Mouse (Mus musculus) G1E (cell line): ENCODE data around the gene Arhgap24. TPM values are rescaled to one million over a fixed set of nuclear protein-coding genes. Genes with fewer than 3 reads are reported as not detected.

ENCODE experiments used
- ATAC-seq: 2 replicates; pipeline ENCODE4 v1.8.0; 2016; ENCODE audit warnings: mild to moderate bottlenecking; ENCODE audit not compliant: insufficient number of reproducible peaks, poor library complexity, low FRiP score, severe bottlenecking; ENCODE audit errors: extremely low read depth
- DNase-seq: peaks from one replicate; pipeline ENCODE4 v3.0.0; 2012; ENCODE audit warnings: low spot score
- H3K27me3 ChIP-seq: 2 replicates; pipeline ENCODE4 v1.6.1; 2012; ENCODE audit warnings: mild to moderate bottlenecking, low read length, inconsistent platforms; ENCODE audit not compliant: insufficient read depth
- H3K36me3 ChIP-seq: replicated peaks from 2 replicates; pipeline ENCODE3; 2012; ENCODE audit warnings: mild to moderate bottlenecking, inconsistent platforms
- H3K4me1 ChIP-seq: 2 replicates; pipeline ENCODE4 v1.6.1; 2012; ENCODE audit warnings: low read depth, low read length, inconsistent platforms, mixed read lengths; ENCODE audit not compliant: insufficient read depth
- H3K4me3 ChIP-seq: 2 replicates; pipeline ENCODE4 v1.5.1; 2012; ENCODE audit warnings: low read depth, mild to moderate bottlenecking, inconsistent platforms, low read length, moderate library complexity, mixed read lengths
- H3K9me3 ChIP-seq: replicated peaks from 2 replicates; pipeline ENCODE4 v1.6.1; 2012; ENCODE audit warnings: inconsistent platforms
- CTCF ChIP-seq: IDR thresholded peaks from 2 replicates; pipeline ENCODE4 v1.5.1; 2012; ENCODE audit warnings: low read depth, low read length, inconsistent platforms, mixed read lengths
- GATA1 ChIP-seq: IDR thresholded peaks from 2 replicates; pipeline ENCODE4 v1.6.1; 2012; ENCODE audit warnings: borderline replicate concordance, low read length, inconsistent platforms, mixed read lengths
- GATA2 ChIP-seq: IDR thresholded peaks from 2 replicates; pipeline ENCODE4 v1.6.1; 2012; ENCODE audit warnings: low read depth, low read length, inconsistent platforms, borderline replicate concordance
- POLR2AphosphoS5 ChIP-seq: IDR thresholded peaks from 2 replicates; pipeline ENCODE4 v1.6.1; 2012; ENCODE audit warnings: low read depth, low read length, inconsistent platforms; ENCODE audit not compliant: insufficient replicate concordance
- TAL1 ChIP-seq: conservative IDR thresholded peaks from 2 replicates; pipeline ENCODE4 v1.6.1; 2012; ENCODE audit warnings: low read depth, low read length, inconsistent platforms, mixed read lengths
- polyA plus RNA-seq: library from polyadenylated mRNA; stranded (reverse); fragments of >175 nt; gene quantifications from 2 replicates; pipeline ENCODE4 v1.2.3, GENCODE M21; 2012
- total RNA-seq, 2 experiments: library from RNA; stranded (forward) in 1 of 2; stranded (reverse) in 1 of 2; fragments of 200-1000 nt in 1 of 2; fragments of >200 nt in 1 of 2; fragmentation: Nextera tagmentation in 1 of 2; gene quantifications; 2 replicates each; pipeline ENCODE4 v1.2.3; 2014 to 2017

Arhgap24 gene
- total and polyA plus RNA-seq, 3 experiments, result 0.22 TPM; not detected in 2

GRCm38 (mm10) chr5:102892226-102892625, 411.0 kb downstream of the Arhgap24 start:
- Histone ChIP-seq H3K9me3 (peaks cover 49% of the 10 kb centered on the region), H3K27me3 (no peaks in the 10 kb centered on the region), H3K4me3 (no peak overlapping the region), H3K36me3 (no peaks in the 10 kb centered on the region), H3K4me1 (no peaks in the 10 kb centered on the region)
- DNase-seq (no peak), ATAC-seq (no peak)
- no peak for TF ChIP-seq CTCF
- TF ChIP-seq POLR2AphosphoS5, result no peak
- TF ChIP-seq GATA2, result no peak
- no peak for TF ChIP-seq TAL1
- no peak for TF ChIP-seq GATA1

DNA sequence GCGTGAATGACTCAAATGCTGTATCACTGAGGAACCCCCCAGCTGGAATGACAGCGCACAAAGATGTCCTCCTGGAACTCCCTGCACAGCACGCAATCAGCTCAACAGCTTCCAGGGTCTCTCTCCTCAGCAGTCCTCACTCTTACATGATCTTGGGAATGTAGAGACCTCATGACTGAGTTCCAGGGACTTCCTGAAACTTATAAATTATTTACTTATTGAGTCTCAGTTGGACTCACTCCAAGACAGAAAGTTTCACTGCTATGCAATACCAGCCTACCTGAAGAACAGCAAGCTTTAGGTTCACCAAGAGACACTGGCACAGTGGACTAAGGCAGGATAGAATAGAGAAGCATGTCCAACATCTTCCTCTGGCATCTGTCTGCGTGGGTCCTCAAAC, 417.1 kb downstream of the Arhgap24 start:
- Histone ChIP-seq H3K27me3 (no peaks in the 10 kb centered on the region), H3K36me3 (no peaks in the 10 kb centered on the region), H3K4me3 (no peak overlapping the region), H3K4me1 (no peaks in the 10 kb centered on the region), H3K9me3 (peaks cover 53% of the 10 kb centered on the region)
- ATAC-seq (no peak), DNase-seq (no peak)
- no peak for TF ChIP-seq GATA2
- TF ChIP-seq TAL1, result no peak
- no peak for TF ChIP-seq POLR2AphosphoS5
- no peak for TF ChIP-seq CTCF
- TF ChIP-seq GATA1, result no peak

- Histone ChIP-seq H3K9me3 (peaks cover 53% of the 10 kb centered on the region), H3K36me3 (no peaks in the 10 kb centered on the region), H3K4me1 (no peaks in the 10 kb centered on the region), H3K4me3 (no peak overlapping the region), H3K27me3 (no peaks in the 10 kb centered on the region)
- DNase-seq (no peak), ATAC-seq (no peak)
- TF ChIP-seq GATA2, result no peak
- no peak for TF ChIP-seq TAL1
- no peak for TF ChIP-seq CTCF
- no peak for TF ChIP-seq POLR2AphosphoS5
- TF ChIP-seq GATA1, result no peak
Observed at GRCm38 (mm10) chr5:102899680-102900215, 418.6 kb downstream of the Arhgap24 start.

- Histone ChIP-seq H3K4me1 (no peaks in the 10 kb centered on the region), H3K4me3 (no peak overlapping the region), H3K27me3 (no peaks in the 10 kb centered on the region), H3K36me3 (no peaks in the 10 kb centered on the region), H3K9me3 (peaks cover 56% of the 10 kb centered on the region)
- no peak for TF ChIP-seq POLR2AphosphoS5
- DNase-seq (no peak), ATAC-seq (no peak)
Observed at GRCm38 (mm10) chr5:102901176-102901575, 420.0 kb downstream of the Arhgap24 start.

- H3K9me3 ChIP-seq, result peaks cover 48% of the 10 kb centered on the region
- TF ChIP-seq TAL1, result no peak
- no peak for TF ChIP-seq CTCF
- TF ChIP-seq GATA2, result no peak
- TF ChIP-seq GATA1, result no peak
- no peak for TF ChIP-seq POLR2AphosphoS5
- DNase-seq, result no peak
- H3K36me3 ChIP-seq, result no peaks in the 10 kb centered on the region
- H3K27me3 ChIP-seq, result no peaks in the 10 kb centered on the region
- no peak for ATAC-seq
- no peaks in the 10 kb centered on the region for H3K4me1 ChIP-seq
- H3K4me3 ChIP-seq, result no peak overlapping the region
Observed at GRCm38 (mm10) chr5:102903487-102903886, 422.3 kb downstream of the Arhgap24 start.

GRCm38 (mm10) chr5:102904066-102904465, 422.9 kb downstream of the Arhgap24 start:
- H3K4me1 ChIP-seq, result no peaks in the 10 kb centered on the region
- H3K27me3 ChIP-seq, result no peaks in the 10 kb centered on the region
- TF ChIP-seq CTCF, result no peak
- no peak for TF ChIP-seq POLR2AphosphoS5
- TF ChIP-seq TAL1, result no peak
- TF ChIP-seq GATA1, result no peak
- no peak for TF ChIP-seq GATA2
- H3K4me3 ChIP-seq, result no peak overlapping the region
- ATAC-seq (no peak), DNase-seq (no peak)
- no peaks in the 10 kb centered on the region for H3K36me3 ChIP-seq
- H3K9me3 ChIP-seq, result peaks cover 43% of the 10 kb centered on the region

DNA sequence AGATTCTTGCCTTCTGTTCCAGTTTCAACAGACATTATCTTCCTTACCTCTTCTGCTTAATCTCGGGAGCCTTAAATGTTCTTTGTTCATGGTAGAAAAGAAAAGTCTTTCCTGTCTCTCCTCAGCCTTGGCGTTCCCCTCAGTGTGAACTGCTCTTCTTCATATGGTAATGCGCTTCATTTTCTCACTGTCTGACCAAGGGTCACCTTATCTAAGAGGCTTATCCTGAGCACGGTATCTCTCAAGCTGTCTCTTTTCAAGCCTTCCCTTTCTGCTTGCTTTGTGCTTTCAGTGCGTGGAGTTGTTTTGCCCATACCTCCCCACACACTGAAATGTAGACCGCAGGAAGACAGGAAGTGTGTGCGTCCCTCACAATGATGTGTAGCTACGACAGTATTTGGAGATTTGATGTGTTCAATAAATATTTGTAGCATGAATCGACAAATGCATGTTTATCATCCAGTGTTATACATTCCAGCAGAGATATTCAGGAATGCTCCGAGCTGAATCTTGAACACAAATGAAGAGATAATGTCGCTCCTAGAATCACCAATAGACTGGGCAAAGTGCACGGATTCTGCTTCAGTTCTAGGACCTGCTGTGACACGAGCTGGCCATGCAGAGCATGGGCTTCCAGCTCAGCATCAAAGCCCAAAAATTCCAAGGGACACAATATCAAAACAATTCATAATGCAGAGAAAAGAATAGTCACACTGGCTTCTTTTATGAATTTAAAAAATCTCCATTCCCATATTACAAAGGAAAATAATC, 424.4 kb downstream of the Arhgap24 start:
- TF ChIP-seq CTCF (no peak), GATA2 (no peak), TAL1 (no peak), GATA1 (no peak), POLR2AphosphoS5 (no peak)
- no peak for ATAC-seq
- Histone ChIP-seq H3K36me3 (no peaks in the 10 kb centered on the region), H3K4me3 (no peak overlapping the region), H3K9me3 (peaks cover 39% of the 10 kb centered on the region), H3K4me1 (no peaks in the 10 kb centered on the region), H3K27me3 (no peaks in the 10 kb centered on the region)
- no peak for DNase-seq
